Mouse (Mus musculus): ENCODE data around the gene Arid3b. TPM values are rescaled to one million over a fixed set of nuclear protein-coding genes. Genes with fewer than 3 reads are reported as not detected.
A peak's percentile ranks its signal among the peaks of the same experiment; 100 is the strongest.

The Arid3b gene
- polyA plus RNA-seq, 1 experiment from 2014 or later = 7.2 TPM

GRCm38 (mm10) chr9:57817220-57817667, 19.3 kb downstream of the Arid3b start:
- WGBS = 5% methylated on average over 6 of the region's 6 CpGs
- Histone ChIP-seq H3K27me3 (ENCODE audit: control insufficient read depth, insufficient read depth, low read length) (no peaks in the 10 kb centered on the region), H3K4me1 (ENCODE audit: control insufficient read depth, insufficient read depth, low read length) (peaks cover 41% of the 10 kb centered on the region), H3K9ac (ENCODE audit: low read depth, low read length) (no peak overlapping the region), H3K4me3 (ENCODE audit: low read length) (no peak overlapping the region), H3K27ac (ENCODE audit: low read depth, low read length) (no peak overlapping the region), H3K4me2 (replicated peaks; ENCODE audit: low read depth, low read length) (no peak overlapping the region), H3K9me3 (ENCODE audit: control insufficient read depth, low read length) (no peaks in the 10 kb centered on the region), H3K36me3 (ENCODE audit: control insufficient read depth, insufficient read depth, low read length) (no peaks in the 10 kb centered on the region)
- ATAC-seq (ENCODE audit: low FRiP score, low TSS enrichment) = 0 out of 2 replicates have a peak, but pooled peaks have one; percentile 32

- H3K4me2 ChIP-seq (replicated peaks; ENCODE audit: low read depth, low read length) = no peak overlapping the region
- no peaks in the 10 kb centered on the region for H3K27me3 ChIP-seq (ENCODE audit: control insufficient read depth, insufficient read depth, low read length)
- no peak overlapping the region for H3K4me3 ChIP-seq (ENCODE audit: low read length)
- peaks cover 49% of the 10 kb centered on the region for H3K4me1 ChIP-seq (ENCODE audit: control insufficient read depth, insufficient read depth, low read length)
- H3K27ac ChIP-seq (ENCODE audit: low read depth, low read length) = no peak overlapping the region
- H3K36me3 ChIP-seq (ENCODE audit: control insufficient read depth, insufficient read depth, low read length) = no peaks in the 10 kb centered on the region
- no peak for ATAC-seq (ENCODE audit: low FRiP score, low TSS enrichment)
- no peak overlapping the region for H3K9ac ChIP-seq (ENCODE audit: low read depth, low read length)
- 18% methylated on average over 3 of the region's 3 CpGs for WGBS
- H3K9me3 ChIP-seq (ENCODE audit: control insufficient read depth, low read length) = no peaks in the 10 kb centered on the region
Measured at GRCm38 (mm10) chr9:57814866-57815265, 21.7 kb downstream of the Arid3b start.

GRCm38 (mm10) chr9:57814014-57814413, 22.6 kb downstream of the Arid3b start:
- H3K4me1 ChIP-seq (ENCODE audit: control insufficient read depth, insufficient read depth, low read length) = peaks cover 54% of the 10 kb centered on the region

GRCm38 (mm10) chr9:57811793-57812733, 24.5 kb downstream of the Arid3b start:
- H3K4me3 ChIP-seq (ENCODE audit: low read length) = no peak overlapping the region
- H3K27ac ChIP-seq (ENCODE audit: low read depth, low read length) = peak overlapping the region; percentile 27; the same call in 1 of the 2 replicates
- WGBS = 15% methylated on average over 8 of the region's 8 CpGs
- no peak overlapping the region for H3K9ac ChIP-seq (ENCODE audit: low read depth, low read length)
- H3K9me3 ChIP-seq (ENCODE audit: control insufficient read depth, low read length) = no peaks in the 10 kb centered on the region
- no peaks in the 10 kb centered on the region for H3K36me3 ChIP-seq (ENCODE audit: control insufficient read depth, insufficient read depth, low read length)
- peak; percentile 61 for ATAC-seq (ENCODE audit: low FRiP score, low TSS enrichment)
- H3K4me2 ChIP-seq (replicated peaks; ENCODE audit: low read depth, low read length) = no peak overlapping the region; the same call in 1 of the 2 replicates
- peaks cover 45% of the 10 kb centered on the region for H3K4me1 ChIP-seq (ENCODE audit: control insufficient read depth, insufficient read depth, low read length)
- H3K27me3 ChIP-seq (ENCODE audit: control insufficient read depth, insufficient read depth, low read length) = no peaks in the 10 kb centered on the region

More at GRCm38 (mm10) chr9:57814014-57814413, 22.6 kb downstream of the Arid3b start:
- Histone ChIP-seq H3K27me3 (ENCODE audit: control insufficient read depth, insufficient read depth, low read length) (no peaks in the 10 kb centered on the region), H3K4me3 (ENCODE audit: low read length) (no peak overlapping the region), H3K9me3 (ENCODE audit: control insufficient read depth, low read length) (no peaks in the 10 kb centered on the region), H3K27ac (ENCODE audit: low read depth, low read length) (no peak overlapping the region), H3K4me2 (replicated peaks; ENCODE audit: low read depth, low read length) (no peak overlapping the region), H3K36me3 (ENCODE audit: control insufficient read depth, insufficient read depth, low read length) (no peaks in the 10 kb centered on the region), H3K9ac (ENCODE audit: low read depth, low read length) (no peak overlapping the region)
- ATAC-seq (ENCODE audit: low FRiP score, low TSS enrichment) = no peak
- WGBS = 44% methylated on average over 1 of the region's 1 CpGs

- no peak for ATAC-seq (ENCODE audit: low FRiP score, low TSS enrichment)
- Histone ChIP-seq H3K9me3 (ENCODE audit: control insufficient read depth, low read length) (no peaks in the 10 kb centered on the region), H3K4me1 (ENCODE audit: control insufficient read depth, insufficient read depth, low read length) (peaks cover 47% of the 10 kb centered on the region), H3K4me3 (ENCODE audit: low read length) (no peak overlapping the region), H3K27me3 (ENCODE audit: control insufficient read depth, insufficient read depth, low read length) (no peaks in the 10 kb centered on the region), H3K4me2 (replicated peaks; ENCODE audit: low read depth, low read length) (no peak overlapping the region), H3K36me3 (ENCODE audit: control insufficient read depth, insufficient read depth, low read length) (no peaks in the 10 kb centered on the region), H3K9ac (ENCODE audit: low read depth, low read length) (no peak overlapping the region), H3K27ac (ENCODE audit: low read depth, low read length) (no peak overlapping the region)
- 37% methylated on average over 3 of the region's 3 CpGs for WGBS
Measured at GRCm38 (mm10) chr9:57810691-57811090, 25.9 kb downstream of the Arid3b start.

- Histone ChIP-seq H3K27me3 (ENCODE audit: control insufficient read depth, insufficient read depth, low read length) (no peaks in the 10 kb centered on the region), H3K27ac (ENCODE audit: low read depth, low read length) (no peak overlapping the region), H3K36me3 (ENCODE audit: control insufficient read depth, insufficient read depth, low read length) (no peaks in the 10 kb centered on the region), H3K4me3 (ENCODE audit: low read length) (no peak overlapping the region), H3K9me3 (ENCODE audit: control insufficient read depth, low read length) (no peaks in the 10 kb centered on the region), H3K9ac (ENCODE audit: low read depth, low read length) (no peak overlapping the region), H3K4me1 (ENCODE audit: control insufficient read depth, insufficient read depth, low read length) (peaks cover 46% of the 10 kb centered on the region), H3K4me2 (replicated peaks; ENCODE audit: low read depth, low read length) (no peak overlapping the region)
- ATAC-seq (ENCODE audit: low FRiP score, low TSS enrichment) = no peak
- WGBS = 51% methylated on average over 5 of the region's 5 CpGs
Measured at GRCm38 (mm10) chr9:57808771-57809310, 27.8 kb downstream of the Arid3b start.

- Histone ChIP-seq H3K36me3 (ENCODE audit: control insufficient read depth, insufficient read depth, low read length) (no peaks in the 10 kb centered on the region), H3K4me2 (replicated peaks; ENCODE audit: low read depth, low read length) (no peak overlapping the region), H3K4me3 (ENCODE audit: low read length) (no peak overlapping the region), H3K27ac (ENCODE audit: low read depth, low read length) (no peak overlapping the region), H3K4me1 (ENCODE audit: control insufficient read depth, insufficient read depth, low read length) (peaks cover 43% of the 10 kb centered on the region), H3K27me3 (ENCODE audit: control insufficient read depth, insufficient read depth, low read length) (no peaks in the 10 kb centered on the region), H3K9ac (ENCODE audit: low read depth, low read length) (no peak overlapping the region), H3K9me3 (ENCODE audit: control insufficient read depth, low read length) (no peaks in the 10 kb centered on the region)
- no peak for ATAC-seq (ENCODE audit: low FRiP score, low TSS enrichment)
- WGBS = 53% methylated on average over 4 of the region's 4 CpGs
Measured at GRCm38 (mm10) chr9:57807174-57807651, 29.4 kb downstream of the Arid3b start.

- no peak overlapping the region for H3K4me3 ChIP-seq (ENCODE audit: low read length)
- no peak overlapping the region for H3K4me2 ChIP-seq (replicated peaks; ENCODE audit: low read depth, low read length)
- H3K36me3 ChIP-seq (ENCODE audit: control insufficient read depth, insufficient read depth, low read length) = no peaks in the 10 kb centered on the region
- H3K9ac ChIP-seq (ENCODE audit: low read depth, low read length) = no peak overlapping the region
- ATAC-seq (ENCODE audit: low FRiP score, low TSS enrichment) = no peak
- 20% methylated on average over 1 of the region's 1 CpGs for WGBS
- peaks cover 38% of the 10 kb centered on the region for H3K4me1 ChIP-seq (ENCODE audit: control insufficient read depth, insufficient read depth, low read length)
- H3K27ac ChIP-seq (ENCODE audit: low read depth, low read length) = peak overlapping the region; percentile 48
- no peaks in the 10 kb centered on the region for H3K27me3 ChIP-seq (ENCODE audit: control insufficient read depth, insufficient read depth, low read length)
- H3K9me3 ChIP-seq (ENCODE audit: control insufficient read depth, low read length) = no peaks in the 10 kb centered on the region
Measured at GRCm38 (mm10) chr9:57806066-57806481, 30.5 kb downstream of the Arid3b start.
